Mouse (Mus musculus) thymus, postnatal 36 days (tissue): ENCODE data around the gene Kdm5b.

ENCODE experiments used
- DNase-seq, 2 experiments: peaks; one replicate each; pipeline ENCODE4 v3.0.0; 2022; ENCODE audit warnings: mixed read lengths in 2 of 2

Kdm5b gene

DNA sequence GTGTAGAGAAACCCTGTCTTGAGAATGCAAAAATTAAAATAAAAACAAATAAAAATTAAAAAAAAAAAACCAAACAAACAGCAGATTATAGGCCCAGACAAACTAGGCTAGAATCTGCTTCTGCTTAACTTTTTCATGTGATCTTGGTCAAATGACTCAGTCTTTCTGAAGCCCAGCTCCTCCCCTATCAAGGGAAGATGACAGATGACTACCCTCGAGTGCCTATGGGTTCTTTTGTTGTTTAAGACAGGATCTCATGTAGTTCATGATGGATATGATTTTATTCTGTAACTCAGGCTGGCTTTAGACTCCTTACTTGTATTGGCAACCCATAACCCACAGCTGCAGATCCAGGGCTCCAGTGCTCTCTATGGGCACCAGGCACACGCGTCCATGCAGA is 8.1 kb upstream of the Kdm5b start:
- DNase-seq: no peak

DNA sequence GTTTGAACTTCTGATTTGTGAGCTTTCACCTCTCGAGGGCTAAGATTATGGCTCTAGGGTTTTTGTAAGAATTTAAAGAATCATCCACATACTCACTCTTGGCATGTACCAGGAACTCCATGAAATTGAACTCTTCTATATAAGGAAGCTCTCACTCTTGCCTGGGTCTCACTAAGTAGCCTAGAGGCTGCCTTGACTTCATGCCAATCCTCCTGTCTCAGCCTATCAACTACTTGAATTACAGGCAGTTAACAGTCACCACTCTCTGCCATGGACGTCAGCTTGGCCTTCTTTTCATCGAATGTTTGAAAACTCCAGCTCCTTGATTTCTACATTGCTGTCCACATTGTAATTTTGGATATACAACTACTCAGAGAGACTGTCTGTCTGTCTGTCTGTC is 7.6 kb upstream of the Kdm5b start:
- DNase-seq: no peak

DNA sequence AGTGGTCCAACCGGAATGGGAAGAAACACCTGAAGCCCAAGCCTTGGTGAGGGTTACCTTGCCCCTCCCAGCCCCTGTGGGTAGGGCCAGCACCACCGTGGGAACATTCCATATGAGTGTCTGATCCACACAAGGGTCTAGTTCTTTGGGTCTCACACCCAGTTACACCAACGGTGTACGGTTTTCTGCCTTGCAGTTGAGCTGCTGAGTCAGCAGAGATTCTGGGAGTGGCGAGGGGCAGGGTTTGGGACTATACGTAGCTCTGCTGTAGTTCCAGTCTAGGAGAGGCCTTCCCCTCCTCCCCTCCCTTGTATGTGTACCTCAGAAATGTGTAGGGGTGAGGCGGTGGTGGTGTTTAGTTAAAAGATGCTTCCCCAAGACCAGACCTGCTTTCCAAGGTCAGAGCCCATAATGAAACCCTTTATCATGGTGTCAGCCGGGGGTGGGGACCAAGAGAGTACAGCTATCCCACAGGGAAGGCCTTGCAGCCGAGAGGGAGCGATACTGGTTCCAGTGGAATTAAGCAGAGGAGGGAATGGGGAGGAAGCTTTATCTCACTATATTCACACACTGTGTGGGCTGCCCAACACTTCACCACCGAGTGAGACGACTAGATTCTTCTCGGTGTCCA is 4.6 kb upstream of the Kdm5b start:
- DNase-seq: peak in 1 of 2 experiments; percentile 14

DNA sequence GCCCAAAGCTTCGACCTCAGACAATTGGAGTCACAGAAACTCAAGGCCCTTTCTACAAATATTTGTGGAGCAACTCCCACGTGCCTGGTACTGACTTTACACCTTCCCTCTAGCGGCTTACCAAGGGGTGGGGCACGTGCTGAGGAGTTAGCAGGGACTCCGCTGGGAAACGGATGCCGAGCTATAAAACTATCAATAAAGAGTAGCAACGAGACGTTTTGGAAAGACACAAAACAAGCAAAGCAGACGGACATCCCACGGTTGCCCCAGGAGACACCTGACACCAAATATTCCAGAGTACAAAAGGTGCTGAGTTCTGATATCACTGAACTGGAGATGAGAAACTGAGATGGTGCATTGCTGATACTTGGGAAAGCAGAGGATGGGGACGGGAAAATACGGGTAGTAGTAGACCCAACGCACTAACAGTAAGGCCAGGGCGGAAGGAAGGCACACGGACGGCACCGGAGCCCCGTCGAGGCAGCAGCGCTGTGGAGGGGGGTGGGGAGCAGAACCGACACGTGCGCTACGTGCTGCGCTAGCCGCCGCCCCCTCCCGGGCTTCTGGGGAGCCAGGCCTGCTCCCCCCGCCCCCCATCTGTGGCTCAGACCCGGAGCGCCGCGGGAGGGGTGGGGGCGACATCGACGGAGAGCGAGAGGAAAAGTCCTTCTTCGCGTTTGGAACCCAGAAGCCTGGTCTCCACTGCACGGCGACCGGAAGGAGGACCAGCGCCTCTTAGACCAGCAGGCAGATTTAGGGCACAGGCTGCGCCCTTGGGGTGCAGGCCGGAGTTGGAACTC is 3.9 kb upstream of the Kdm5b start:
- DNase-seq: peak; percentile 74 to 83

DNA sequence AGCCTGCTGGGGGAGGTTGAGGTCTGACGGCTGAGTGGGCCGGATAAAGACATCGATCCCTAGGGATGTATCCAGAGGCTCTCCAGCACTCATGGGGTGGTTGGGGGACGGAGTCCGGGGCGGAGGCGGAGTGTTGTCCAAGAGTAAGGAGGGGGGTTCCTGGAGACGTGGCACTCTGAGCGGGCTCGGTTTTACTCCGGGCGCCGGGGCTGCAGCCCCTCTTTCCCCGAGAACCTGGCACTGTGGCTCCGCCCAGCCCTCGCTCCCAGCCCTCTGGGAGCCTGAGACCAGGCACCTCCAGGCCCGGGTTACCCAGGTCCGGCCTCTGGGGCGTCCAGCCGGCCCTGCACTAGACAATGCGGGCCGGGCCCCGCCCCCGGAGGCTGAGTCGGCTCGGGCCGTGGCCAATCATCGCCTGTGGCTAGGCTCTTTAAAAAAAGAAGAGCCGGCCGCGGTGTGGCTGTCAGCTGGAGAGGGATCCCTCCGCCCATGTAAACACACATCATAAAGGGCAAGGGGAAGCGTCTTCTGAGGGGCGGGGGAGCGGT is 3.2 kb upstream of the Kdm5b start:
- peak; percentile 89 to 93 for DNase-seq

DNA sequence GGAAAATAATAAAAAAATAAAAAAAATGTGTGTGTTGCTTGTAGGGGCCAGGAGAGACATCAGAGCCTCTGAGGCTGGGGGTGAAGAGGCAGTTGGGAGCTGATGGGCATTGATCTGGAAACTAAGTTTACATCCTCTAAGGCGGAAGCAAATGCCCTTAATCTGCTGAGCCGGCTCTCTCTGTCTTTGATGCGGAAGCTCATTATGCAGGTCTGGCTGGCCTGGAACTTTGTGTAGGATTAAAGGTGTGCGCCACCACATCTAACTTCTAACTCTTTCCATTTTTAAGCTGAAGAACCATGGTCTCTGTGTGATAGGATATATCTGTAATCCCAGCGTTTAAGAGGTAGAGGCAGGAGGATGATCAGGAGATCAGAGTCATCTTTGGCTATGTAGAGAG is 1.5 kb upstream of the Kdm5b start:
- no peak for DNase-seq

DNA sequence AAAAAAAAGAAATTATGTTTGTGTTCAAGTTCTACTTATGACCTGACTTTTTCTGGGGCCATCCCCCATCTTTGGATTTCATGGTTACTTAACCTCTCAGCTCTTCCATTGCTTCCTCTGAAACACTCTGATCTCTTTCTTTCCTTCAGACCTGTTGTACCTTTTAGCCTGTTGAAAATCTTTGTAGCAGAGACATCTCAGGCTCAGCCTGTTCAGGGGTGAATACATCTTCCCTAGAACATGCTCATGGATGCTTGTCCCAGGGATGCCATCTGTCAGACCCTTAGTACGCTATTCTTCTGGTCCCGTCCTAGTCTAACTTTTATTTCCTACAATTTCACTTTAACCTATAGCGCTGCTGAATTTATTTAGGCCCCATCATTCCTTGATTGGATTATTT is 745 bp upstream of the Kdm5b start:
- DNase-seq: no peak

DNA sequence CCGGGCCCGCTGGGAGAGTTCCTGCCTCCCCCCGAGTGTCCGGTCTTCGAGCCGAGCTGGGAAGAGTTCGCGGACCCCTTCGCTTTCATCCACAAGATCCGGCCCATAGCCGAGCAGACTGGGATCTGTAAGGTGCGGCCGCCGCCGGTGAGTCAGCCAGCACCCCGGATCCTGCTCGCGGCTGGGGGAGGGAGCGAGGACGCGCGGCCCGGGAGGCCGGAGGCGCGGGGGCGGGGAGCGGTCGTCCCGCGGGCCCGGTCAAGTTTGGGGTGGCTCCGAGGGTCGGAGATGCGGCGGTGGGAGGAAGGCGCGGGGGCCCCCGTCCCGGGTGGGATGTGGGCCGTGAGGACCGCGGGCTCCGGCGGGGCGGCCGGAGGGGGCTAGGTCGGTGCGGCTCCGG is 425 bp downstream of the Kdm5b start:
- peak in 1 of 2 experiments; percentile 70 for DNase-seq

DNA sequence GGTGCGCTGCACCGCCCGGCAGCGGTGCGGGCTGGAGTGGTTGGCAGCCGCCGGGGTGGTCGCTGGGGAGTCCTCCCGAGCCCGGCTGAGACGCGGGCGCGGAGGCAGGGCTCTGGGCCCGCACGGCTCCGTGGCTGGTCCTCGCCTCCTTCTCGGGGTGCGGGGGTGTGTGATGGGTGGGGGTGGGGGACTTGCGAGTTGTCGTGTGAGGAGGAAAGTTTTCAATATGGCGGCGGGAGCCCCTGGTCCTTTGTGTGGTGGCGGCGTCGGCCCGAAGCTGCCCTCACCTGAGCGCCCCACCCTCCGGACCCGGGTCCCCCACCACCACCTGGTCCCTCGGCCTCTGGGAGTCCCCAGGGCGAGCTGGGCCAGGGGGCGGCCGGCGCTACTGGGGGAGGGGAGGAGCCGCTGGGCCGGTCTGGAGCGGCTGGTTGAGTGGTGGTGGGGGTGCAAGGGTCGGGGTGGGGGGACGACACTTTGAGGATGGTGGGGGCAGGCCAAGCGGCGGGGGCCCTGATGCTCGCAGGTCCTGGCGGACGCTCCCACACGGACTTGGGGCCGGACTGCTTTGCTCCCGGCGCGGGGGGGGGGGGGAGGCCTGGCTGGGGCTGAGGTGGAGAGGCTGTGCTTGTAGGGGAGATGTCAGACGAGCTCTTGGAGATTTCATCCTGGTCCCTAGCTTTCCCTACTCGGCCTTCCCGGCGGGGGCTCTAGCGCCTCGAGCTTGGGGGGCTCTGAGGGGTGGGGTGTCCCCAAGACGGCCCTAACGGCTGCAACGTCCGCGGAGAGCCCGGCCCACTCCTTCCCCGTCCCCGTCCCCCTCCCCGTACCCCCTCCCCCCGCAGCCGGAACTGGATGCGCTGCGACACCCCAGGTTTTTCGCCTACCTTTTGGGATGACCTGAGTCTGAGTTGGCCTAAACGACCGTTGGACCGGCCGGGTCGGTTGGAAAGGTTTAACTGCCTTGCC is 1.1 kb downstream of the Kdm5b start:
- peak; percentile 44 to 58 for DNase-seq

DNA sequence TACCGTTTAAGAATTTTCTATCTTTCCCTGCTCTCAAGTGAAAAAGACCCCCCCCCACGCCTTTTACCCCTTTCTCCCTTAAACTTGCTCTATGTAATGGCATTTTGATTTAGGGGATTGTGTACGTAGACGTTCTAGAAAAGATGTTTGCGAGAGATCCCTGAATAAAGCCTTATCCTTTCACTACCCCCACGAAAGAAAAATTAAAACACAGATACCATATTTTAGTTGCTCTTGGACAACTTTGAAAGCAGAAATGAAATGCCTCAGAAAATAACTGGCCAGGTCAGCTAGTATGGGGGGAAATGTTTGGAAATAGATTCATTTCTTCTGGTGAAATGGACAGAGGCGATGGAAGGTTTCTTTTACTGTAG is 1.8 kb downstream of the Kdm5b start:
- no peak for DNase-seq

DNA sequence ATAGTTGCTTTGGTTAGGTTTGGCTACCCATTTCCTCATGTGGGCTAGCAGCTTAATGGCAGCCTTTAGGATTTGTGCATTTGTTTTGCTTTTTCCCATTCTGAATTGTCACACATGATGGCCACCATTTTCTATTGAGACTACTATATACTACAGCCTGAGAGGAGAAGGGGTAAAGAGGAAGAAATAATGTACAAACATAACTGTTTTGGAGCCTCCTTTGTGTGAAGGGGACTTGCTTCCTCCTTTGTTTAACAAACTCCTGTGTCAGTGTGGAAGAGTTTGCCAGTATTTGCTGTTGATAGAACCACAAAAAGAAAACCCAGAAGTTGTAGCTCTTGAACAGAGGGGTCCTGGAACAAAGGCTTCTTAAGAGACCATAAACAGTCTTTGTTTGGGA is 2.5 kb downstream of the Kdm5b start:
- no peak for DNase-seq

DNA sequence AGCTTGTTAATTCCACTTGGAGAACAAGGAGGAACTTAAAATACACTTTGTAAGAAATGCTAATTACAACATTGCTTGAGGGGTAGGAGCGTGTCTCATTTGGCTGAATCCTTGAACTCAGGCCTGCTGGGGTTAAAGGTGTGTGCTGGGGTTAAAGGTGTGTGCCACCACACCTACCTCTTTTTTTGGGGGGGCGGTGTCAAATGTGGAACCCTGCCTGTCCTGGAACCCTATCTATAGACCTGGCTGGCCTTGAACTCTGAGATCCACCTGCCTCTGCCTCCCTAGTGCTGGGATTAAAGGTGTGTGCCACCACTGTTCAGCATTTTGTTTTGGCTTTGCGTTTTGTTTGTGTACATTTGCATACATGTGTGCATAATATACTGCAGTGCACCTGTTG is 3.8 kb downstream of the Kdm5b start:
- no peak for DNase-seq

DNA sequence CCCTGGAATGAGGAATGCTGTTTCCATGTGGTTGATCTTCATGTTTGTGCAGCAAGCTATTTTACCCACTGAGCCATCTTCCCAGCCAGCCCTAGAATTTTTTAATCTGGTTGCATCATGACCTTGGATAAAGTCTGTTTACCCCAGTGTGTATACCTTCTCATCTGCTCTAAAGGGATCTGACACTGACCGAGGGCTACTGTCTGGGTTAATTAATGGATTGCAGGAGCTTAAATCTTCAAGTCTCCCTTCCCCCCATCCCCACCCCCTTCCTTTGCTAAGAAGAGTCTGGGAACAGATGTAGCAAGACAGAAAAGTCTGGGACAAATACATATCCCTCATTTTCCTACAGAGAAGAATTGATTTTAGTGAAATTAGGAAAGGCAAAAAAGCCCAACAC is 7.5 kb downstream of the Kdm5b start:
- no peak for DNase-seq

DNA sequence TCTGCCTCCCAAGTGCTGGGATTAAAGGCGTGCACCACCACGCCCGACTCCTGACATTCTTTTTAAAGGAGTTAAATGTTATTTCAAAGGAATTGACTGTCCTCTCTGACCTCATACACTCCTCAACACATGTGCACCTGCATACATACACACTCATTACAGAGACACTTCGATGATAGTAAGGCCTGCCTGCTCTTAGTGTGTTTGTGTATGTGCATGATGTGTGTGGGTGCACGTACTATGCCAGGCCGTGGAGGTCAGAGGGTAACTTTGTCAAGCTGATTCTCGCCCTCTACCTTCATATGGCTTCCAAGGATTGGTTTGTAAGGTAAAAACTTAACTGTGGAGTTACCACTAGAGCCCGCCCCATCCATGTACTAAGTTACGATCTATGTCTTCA is 10.2 kb downstream of the Kdm5b start:
- DNase-seq: no peak

DNA sequence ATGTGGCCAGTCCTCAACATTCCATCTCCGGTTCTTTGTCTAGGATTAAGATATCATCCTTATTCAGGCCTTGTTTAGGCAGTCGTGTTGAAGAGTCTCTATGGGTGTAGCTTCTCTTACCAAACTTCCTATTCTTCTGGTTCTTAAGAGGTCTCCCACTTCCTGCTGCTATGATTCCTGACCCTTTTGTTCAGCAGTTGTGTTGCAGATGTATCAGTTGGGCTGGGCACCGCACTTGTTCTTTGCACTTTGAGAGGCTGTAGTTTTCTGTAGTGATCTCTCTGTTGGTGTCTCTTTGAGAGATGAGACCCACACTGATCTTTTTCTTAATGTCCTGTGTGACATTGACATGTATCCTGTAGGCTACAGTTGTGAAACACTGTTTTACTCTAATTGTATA is 10.7 kb downstream of the Kdm5b start:
- no peak for DNase-seq

DNA sequence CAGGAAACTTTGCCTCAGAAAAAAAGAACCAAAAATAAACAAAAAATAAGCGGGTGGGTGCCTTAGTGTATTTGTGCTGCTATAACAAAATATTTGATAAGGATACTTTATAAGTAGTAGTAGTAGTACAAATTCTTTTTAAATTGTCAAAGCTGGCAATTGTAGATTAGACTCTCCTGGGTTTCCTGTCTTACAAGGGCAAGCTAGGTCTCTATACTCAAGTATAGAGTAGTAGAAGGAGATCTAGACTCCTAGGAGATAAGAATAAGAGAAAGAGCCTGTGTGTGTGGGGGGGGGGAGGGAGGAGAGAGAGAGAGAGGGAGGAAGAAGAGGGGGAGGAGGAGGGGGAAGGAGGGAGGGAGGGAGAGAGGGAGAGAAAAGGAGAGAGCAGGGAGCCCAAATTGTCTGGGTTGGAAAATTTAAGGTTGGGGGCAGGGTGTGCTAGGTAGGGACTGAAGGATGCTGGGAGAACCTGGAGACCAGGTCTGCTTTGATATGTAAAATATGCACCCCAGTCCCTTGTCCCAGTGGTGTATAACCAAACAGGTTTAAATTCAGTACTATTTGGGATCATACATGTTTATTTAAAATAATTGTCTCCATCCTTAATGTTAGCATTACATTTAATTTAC is 13.4 kb downstream of the Kdm5b start:
- DNase-seq: no peak

DNA sequence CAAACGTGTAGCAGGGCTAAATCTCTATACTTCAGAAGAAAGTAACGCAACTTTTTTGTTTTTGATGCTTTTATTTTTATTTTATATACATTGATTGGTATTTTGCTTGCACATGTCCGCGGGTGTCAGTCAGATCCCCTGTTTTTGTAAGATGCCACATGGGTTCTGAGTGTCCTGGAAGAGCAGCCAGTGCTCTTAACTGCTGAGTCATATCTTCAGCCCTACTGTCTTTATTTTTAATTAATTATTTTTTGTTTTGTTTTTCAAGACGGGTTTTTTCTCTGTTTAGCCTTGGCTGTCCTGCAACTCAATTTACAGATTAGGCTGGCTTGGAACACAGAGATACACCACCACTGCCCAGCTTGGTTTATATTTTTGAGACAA is 14.0 kb downstream of the Kdm5b start:
- no peak for DNase-seq

DNA sequence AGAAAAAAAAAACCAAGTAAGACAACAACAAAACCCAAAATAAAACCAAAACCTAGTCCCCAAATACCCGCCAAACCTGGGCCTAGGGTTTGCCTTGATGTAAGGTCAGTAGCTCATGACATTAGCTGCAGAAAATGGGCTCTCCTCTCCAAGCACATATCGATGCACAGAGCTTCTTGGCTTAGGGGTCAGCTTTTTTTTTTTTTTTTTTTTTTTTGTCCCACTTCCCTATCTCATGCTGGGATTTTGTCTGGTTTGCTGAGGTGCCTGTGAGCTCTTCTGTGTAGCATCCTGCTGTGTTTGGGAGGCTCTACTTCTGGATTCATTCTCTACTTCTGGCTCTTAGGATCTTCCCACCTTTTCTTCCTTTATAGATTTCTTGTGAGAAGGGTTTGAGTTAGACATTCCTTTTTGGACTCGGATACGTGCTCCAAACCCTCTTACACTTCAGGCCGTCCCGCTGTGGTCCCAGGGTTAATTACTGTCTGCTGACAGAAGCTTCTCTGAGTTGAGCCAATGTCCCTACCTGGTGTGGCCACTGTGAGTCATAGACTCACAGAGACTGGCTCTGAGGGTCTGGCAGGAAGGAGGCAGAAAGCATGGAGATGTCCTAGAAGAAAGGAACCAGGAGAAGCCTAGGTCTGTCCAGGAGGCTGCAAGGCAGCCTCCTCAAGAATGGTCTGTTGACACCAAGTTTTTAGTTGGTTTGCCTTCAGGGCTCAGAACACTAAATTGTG is 17.6 kb downstream of the Kdm5b start:
- DNase-seq: no peak

DNA sequence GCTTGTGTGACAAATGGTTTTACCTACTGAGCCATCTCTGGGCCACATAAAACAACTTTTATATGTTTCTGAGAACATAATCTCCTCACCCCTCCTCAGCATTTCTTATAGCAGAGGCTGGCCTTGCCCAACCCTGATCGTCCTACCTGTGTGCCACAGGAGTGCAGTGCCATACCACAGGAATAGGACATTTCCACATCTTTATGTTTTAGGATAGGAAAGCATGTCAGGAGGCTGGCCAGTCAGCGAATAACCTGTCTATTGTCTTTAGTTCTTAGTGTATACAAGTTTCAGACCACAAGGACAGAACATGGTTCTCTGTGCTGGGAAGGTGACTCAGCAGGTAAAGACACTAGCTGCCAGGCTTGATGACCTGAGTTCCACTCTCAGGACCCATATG is 20.8 kb downstream of the Kdm5b start:
- no peak for DNase-seq

DNA sequence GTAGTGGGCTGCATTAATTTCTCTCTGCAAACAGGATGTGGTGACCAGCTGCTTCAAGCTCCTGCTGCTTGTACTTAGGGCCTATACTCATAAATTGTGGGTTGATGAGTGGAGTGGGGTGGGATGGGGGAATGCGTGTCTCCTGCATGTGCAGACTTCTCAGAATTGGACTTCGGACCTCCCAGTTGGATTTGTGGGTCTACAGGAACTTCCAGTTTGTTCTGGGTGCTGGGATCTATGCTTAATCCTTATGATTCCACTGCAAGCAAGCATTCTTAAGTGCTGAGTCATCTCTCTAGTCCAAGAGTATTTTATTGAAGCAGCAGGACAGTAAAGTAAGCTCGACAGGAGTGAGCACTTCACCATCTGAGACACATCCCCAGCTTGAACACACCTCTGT is 23.6 kb downstream of the Kdm5b start:
- no peak for DNase-seq

DNA sequence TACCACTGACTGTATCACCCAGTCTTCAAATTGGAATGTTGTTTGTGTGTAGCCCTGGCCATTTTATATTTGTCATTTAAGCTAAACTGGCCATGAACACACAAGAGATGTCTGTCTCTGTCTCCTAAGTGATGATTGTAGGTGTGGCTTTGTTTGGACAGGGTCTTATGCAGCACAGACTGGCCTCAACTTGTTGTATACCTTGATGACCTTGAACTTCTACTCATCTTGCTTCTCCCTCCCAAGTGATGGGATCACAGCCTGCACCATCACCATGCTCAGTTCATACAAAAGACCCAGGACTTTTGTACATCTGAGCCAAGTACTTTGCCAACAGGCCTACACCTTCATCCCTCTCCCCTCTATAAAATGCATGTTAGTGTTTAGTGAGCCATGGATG is 29.7 kb downstream of the Kdm5b start:
- DNase-seq: no peak

DNA sequence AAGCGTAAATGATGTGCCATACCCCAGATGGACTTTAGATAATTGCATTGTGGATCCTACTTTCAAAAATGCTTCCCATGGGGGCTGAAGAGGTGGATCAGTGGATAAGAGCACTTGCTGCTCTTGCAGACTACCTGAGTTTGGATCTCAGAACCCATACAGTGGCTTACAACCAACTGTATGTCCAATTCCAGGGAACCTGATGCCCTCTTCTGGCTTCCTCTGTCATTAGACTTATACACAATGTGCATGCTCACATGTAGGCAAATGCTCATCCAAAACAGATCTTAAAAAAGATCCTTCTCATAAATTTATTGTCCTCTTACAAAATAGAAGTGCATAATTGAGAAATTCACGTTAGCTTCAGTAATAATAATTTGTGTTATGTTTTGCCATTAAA is 31.8 kb downstream of the Kdm5b start:
- DNase-seq: no peak
